Mouse (Mus musculus): ENCODE results near the gene Kmt2a. TPM values are rescaled to one million over a fixed set of nuclear protein-coding genes. Genes with fewer than 3 reads are reported as not detected.

Gene Kmt2a
- polyA plus RNA-seq, 1 experiment from 2014 or later, result 5.3 TPM

Other genes starting within 250 kb of the Kmt2a start
- 0.09 and 0.16 TPM in 2 replicates for gene Treh, start 208.1 kb downstream of the Kmt2a start, polyA plus RNA-seq (2015; fragmentation: Nextera tagmentation; extraction: Ambion mirVana)
- gene Phldb1, start 146.1 kb downstream of the Kmt2a start, polyA plus RNA-seq (2015; fragmentation: Nextera tagmentation; extraction: Ambion mirVana), result 12.9 and 14.4 TPM in 2 replicates
- gene Arcn1, start 113.5 kb downstream of the Kmt2a start, polyA plus RNA-seq (2015; fragmentation: Nextera tagmentation; extraction: Ambion mirVana), result 187 and 196 TPM in 2 replicates
- 68.1 and 71.4 TPM in 2 replicates for gene Ift46, start 113.4 kb downstream of the Kmt2a start, polyA plus RNA-seq (2015; fragmentation: Nextera tagmentation; extraction: Ambion mirVana)
- 5.9 and 7.0 TPM in 2 replicates for gene Tmem25, start 82.0 kb downstream of the Kmt2a start, polyA plus RNA-seq (2015; fragmentation: Nextera tagmentation; extraction: Ambion mirVana)
- gene Ttc36, start 78.2 kb downstream of the Kmt2a start, polyA plus RNA-seq (2015; fragmentation: Nextera tagmentation; extraction: Ambion mirVana), result 3.5 and 5.8 TPM in 2 replicates
- 937 and 949 TPM in 2 replicates for gene Atp5l, start 39.4 kb upstream of the Kmt2a start, polyA plus RNA-seq (2015; fragmentation: Nextera tagmentation; extraction: Ambion mirVana)
- gene Ube4a, start 84.3 kb upstream of the Kmt2a start, polyA plus RNA-seq (2015; fragmentation: Nextera tagmentation; extraction: Ambion mirVana), result 23.0 and 23.9 TPM in 2 replicates
- gene Cd3g, start 99.1 kb upstream of the Kmt2a start, polyA plus RNA-seq (2015; fragmentation: Nextera tagmentation; extraction: Ambion mirVana), result 1.1 and 1.2 TPM in 2 replicates
- not detected in 2 replicates for gene Cd3d, start 100.5 kb upstream of the Kmt2a start, polyA plus RNA-seq (2015; fragmentation: Nextera tagmentation; extraction: Ambion mirVana)
- gene Cd3e, start 128.3 kb upstream of the Kmt2a start, polyA plus RNA-seq (2015; fragmentation: Nextera tagmentation; extraction: Ambion mirVana), result 0.71 and 1.1 TPM in 2 replicates
- 25.7 and 29.1 TPM in 2 replicates for gene Mpzl2, start 158.5 kb upstream of the Kmt2a start, polyA plus RNA-seq (2015; fragmentation: Nextera tagmentation; extraction: Ambion mirVana)
- 6.2 and 7.0 TPM in 2 replicates for gene Mpzl3, start 173.9 kb upstream of the Kmt2a start, polyA plus RNA-seq (2015; fragmentation: Nextera tagmentation; extraction: Ambion mirVana)
- 100 and 102 TPM in 2 replicates for gene Jaml, start 197.9 kb upstream of the Kmt2a start, polyA plus RNA-seq (2015; fragmentation: Nextera tagmentation; extraction: Ambion mirVana)
- 1.9 and 2.1 TPM in 2 replicates for gene Scn2b, start 236.5 kb upstream of the Kmt2a start, polyA plus RNA-seq (2015; fragmentation: Nextera tagmentation; extraction: Ambion mirVana)